Mouse (Mus musculus) brown adipose tissue, adult 24 weeks (tissue): ENCODE measurements around the gene Ttll6. TPM values are rescaled to one million over a fixed set of nuclear protein-coding genes. Genes with fewer than 3 reads are reported as not detected.

Experiments
- H3K27ac ChIP-seq: fragments of 200-500 bp; replicated peaks from 2 replicates; pipeline ENCODE4 v1.5.1; 2012; ENCODE audit warnings: low read depth, mild to moderate bottlenecking, low read length
- H3K4me1 ChIP-seq: fragments of 200-500 bp; 2 replicates; pipeline ENCODE4 v1.6.1; 2012; ENCODE audit warnings: low read length, mixed read lengths; ENCODE audit not compliant: control insufficient read depth, insufficient read depth, insufficient read length
- H3K4me3 ChIP-seq: fragments of 200-500 bp; 2 replicates; pipeline ENCODE4 v1.5.1; 2012; ENCODE audit warnings: low read depth, mild to moderate bottlenecking, low read length, moderate library complexity; ENCODE audit not compliant: insufficient read depth
- polyA plus RNA-seq: library from polyadenylated mRNA; stranded (reverse); fragments of >200 nt; gene quantifications from 2 replicates; pipeline ENCODE4 v1.2.4, GENCODE M21; 2012; ENCODE audit not compliant: missing spikeins, insufficient read depth, insufficient read length

The Ttll6 gene
- polyA plus RNA-seq, 1 experiment: not detected

DNA sequence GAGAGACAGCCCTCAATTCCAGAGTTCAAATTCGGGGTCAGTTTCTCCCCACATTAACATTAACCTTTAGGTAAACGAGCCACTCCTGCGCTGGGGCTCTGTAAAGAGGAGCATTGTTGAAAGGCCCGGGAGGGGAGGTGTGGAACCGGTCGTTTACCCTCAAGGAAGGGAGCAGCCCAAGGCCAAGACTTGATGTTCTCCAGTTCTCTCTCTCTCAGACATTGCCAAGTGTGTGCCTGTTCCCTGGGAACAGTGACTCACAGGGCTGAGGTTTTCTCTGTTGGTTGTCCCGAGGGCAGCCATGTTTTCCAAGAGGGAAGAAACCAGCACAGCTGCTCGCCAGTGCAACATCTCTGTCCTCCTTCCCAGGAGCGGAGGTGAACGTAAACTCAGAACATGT lies 3.0 kb upstream of the Ttll6 start:
- H3K4me3 ChIP-seq: no peak overlapping the region
- H3K27ac ChIP-seq: no peak overlapping the region
- no peaks in the 10 kb centered on the region for H3K4me1 ChIP-seq

DNA sequence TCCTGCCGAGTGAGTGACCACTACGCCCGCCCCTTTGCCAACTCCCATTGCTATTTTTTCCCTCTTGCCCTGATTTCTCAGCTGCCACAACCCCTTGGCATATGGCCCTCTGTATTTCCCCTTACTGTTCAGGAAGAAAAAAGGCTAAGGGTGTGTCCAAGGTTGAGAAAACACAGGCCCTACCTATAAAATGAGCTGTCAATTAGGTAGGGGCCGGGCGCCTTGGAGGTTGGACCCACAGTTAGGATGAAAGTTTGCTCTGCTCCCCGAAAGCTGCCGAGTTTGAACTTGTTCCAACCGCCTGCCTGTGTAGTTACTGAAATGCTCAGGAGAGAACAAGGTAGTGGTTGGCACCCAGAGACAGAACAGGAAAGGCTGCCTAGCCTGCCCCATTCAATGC lies 2.3 kb downstream of the Ttll6 start:
- no peak overlapping the region for H3K4me3 ChIP-seq
- no peaks in the 10 kb centered on the region for H3K4me1 ChIP-seq
- no peak overlapping the region for H3K27ac ChIP-seq

DNA sequence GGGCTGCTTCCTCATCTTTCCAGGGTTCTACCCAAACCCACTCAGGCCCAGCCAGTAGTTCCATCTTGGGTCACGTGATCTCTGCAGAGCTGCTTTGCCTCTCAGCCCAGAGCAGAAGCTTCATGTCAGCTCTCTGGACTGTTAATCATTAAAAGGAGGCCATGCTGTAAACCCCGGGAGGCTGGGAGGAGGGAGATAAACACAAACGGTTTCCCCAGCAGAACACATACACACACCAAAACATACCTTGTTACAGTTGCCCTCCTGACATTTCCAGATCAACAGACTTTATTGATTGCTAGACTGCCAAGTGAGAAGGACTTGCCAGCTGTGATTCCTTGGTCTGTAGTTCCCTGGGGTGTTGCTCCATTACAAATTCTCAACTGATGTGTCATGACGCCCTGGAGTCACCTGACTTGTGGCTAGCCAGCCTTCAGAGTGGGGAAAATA lies 7.2 kb downstream of the Ttll6 start:
- H3K4me1 ChIP-seq: no peaks in the 10 kb centered on the region
- H3K27ac ChIP-seq: no peak overlapping the region
- no peak overlapping the region for H3K4me3 ChIP-seq

DNA sequence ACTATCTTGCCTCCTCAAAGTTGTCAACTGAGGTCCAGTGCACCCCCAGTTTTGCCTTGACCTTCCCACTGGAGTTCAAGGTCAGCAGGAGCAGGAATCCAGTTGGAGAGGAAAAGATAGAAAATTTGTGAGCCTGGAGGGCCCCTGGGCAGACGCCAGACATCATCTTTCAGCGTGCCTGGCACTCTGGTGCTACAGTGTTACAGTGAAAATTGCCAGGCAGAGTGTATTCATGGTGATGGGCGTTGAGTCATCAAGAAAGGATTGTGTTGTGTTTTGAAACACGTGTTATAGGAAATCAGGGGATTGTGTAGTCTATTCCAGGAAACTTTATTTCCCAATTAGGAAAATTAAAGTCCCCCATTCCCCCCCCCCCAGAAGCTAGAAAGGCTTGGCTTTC lies 10.2 kb downstream of the Ttll6 start:
- H3K27ac ChIP-seq: no peak overlapping the region
- H3K4me1 ChIP-seq: no peaks in the 10 kb centered on the region
- no peak overlapping the region for H3K4me3 ChIP-seq

DNA sequence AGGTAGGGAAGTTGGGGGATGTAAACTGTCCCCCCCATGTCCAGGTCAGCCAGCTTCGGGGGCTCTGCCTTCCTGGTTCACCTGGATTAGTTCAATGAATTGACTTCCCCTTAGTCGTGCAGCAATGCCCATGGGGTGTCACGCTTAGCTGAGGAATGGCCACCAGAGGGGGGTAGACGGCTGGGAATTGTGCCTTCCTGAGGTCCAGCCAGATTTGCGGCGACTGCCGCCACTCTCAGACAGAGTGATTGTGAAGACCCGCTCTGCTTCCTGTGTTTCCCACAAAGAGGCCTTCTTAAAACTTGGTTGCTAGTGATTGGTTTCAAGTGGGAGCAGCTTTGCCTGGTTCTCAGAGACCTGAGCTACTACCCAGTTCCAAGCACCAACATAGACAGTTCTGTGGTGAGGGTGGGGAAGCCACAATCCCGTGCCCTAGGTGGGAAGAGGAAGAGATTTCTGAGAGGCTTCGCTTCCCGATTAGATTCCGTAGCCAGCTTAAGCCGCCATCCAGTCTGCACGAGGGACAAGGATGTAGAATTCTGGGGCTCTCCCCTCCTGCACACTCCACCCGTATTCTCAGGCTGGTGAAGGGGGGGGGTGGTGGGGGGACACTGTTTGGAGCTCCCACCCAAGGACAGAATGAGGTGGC lies 12.2 kb downstream of the Ttll6 start:
- Histone ChIP-seq H3K4me3 (no peak overlapping the region), H3K27ac (no peak overlapping the region), H3K4me1 (no peaks in the 10 kb centered on the region)

DNA sequence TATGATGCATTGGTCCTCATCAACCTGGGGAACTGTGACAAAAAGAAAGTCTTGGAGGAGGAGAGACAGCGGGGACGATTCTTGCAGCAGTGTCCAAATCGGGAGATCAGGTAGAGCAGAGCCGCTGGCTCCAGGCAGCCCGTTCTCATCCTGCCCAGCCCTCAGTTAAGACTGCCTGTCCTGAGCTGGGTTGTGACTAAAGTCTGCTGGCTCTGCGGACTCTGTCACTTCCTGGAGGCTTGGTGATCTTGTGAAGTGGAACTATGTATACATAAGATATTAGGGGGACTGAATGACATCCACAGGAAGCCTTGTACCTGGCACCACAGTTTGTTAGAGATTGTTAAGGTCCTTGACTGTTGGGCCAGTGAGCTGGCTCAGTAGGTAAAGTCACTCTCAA lies 13.9 kb downstream of the Ttll6 start:
- Histone ChIP-seq H3K4me1 (no peaks in the 10 kb centered on the region), H3K4me3 (no peak overlapping the region), H3K27ac (no peak overlapping the region)

DNA sequence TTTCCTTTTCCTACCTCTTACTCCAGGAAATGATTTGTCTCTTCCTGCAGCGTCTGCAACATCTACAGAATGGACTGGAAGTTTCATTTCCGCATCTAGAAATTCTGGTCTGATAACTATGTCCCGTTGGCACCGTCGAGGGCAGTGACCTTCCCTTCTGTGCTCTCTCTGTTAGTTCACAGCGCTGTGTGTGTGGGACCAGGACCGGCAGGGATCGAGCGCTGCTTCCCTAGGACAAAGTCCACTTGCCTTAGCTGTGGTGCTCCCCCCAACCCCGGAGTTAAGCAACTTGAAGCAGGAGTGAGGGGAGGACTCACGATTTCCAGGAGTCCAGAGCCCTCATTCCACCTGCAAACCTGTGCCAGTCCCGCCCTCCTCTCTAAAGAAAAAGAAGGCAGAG lies 31.2 kb downstream of the Ttll6 start:
- no peak overlapping the region for H3K27ac ChIP-seq
- no peak overlapping the region for H3K4me3 ChIP-seq
- no peaks in the 10 kb centered on the region for H3K4me1 ChIP-seq

DNA sequence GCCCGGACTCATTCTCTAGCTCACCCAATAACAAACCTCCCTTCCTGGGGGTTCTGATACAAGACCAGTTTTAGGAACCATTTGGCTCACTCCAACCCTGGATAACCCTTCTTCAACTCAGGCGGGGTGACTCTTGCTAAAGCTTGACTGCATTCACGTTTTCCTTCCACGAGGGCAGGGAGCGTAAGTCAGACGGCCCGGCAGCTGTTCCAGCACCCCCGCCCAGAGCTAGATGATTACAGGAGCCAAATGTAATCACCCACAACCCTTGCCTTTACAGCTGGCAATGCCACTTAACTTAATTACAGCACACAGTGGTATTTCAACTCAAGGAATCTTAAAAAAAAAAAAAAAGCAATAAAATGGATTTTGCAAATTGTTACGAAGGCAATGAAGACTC lies 34.5 kb downstream of the Ttll6 start:
- no peaks in the 10 kb centered on the region for H3K4me1 ChIP-seq
- no peak overlapping the region for H3K27ac ChIP-seq
- H3K4me3 ChIP-seq: no peak overlapping the region

DNA sequence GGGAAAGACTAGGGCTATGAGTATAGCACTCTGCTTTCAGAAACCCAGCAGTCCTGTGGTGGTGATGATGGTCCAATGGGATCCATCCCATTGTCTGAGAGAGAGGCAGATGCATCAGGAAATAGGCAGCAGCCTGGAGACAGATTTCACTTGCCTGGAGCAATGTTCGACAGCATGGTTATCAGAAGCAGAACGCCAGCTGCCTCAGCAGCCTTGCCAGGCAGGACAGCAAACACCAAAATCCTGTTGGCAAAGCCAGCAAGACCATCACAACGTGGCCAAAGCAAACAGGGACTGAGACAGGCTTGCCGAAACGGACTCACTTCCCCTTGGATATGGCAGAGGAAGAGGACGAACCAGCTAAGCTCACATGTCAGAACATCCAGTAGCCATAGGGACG lies 35.4 kb downstream of the Ttll6 start:
- Histone ChIP-seq H3K4me3 (no peak overlapping the region), H3K4me1 (no peaks in the 10 kb centered on the region), H3K27ac (no peak overlapping the region)

DNA sequence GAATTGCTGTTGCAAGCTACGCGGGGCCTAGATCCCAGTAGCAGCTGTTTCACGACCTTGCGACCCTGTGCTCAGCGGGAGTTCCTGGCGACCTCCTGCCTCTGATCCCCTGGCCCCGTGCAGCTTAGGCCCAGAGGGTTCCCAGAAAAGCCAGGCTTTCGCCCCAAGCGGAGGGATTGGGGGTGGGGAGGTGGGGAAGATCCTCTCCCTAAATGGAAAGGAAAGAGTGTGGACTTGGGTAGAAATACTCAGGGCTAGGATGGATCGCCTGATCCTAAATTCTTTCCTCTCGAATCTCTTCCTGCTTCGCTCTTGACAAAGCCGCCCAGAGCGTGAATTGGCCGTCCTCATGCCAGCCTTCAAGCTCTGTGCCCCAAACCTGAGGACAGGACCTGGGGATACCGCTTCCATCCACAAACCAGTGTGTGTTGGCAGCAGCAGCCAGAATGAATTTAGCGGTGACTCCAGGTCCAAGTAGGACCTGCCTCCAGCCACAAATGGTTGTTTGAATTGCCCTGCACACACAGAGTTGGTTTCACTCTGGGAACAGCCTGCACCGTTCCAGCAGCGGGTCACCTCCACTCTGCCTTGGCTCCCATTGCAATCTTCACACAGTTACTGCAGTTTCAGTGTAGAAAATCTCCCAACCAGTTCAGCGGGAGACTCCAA lies 37.3 kb downstream of the Ttll6 start:
- Histone ChIP-seq H3K4me3 (no peak overlapping the region), H3K27ac (no peak overlapping the region), H3K4me1 (no peaks in the 10 kb centered on the region)

DNA sequence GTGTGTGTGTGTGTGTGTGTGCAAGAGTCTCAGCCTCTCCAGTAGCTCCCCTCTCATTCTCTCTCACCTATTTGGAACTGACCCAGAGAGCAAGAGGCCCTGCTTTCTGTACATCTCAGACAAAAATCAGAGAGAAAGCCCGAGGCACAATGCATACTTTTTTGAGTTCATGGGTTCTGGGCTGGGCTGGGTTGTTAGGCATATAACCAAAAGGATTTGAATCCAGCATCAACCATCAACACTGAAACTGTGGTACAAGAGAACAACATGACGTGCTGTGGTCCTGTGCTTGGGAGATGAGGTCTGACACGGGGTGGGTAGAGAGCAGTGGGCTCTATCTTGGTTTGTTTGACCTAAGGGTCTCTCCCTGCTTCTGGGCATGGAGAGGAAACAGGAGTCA lies 38.0 kb downstream of the Ttll6 start:
- H3K27ac ChIP-seq: no peak overlapping the region
- no peak overlapping the region for H3K4me3 ChIP-seq
- H3K4me1 ChIP-seq: no peaks in the 10 kb centered on the region

DNA sequence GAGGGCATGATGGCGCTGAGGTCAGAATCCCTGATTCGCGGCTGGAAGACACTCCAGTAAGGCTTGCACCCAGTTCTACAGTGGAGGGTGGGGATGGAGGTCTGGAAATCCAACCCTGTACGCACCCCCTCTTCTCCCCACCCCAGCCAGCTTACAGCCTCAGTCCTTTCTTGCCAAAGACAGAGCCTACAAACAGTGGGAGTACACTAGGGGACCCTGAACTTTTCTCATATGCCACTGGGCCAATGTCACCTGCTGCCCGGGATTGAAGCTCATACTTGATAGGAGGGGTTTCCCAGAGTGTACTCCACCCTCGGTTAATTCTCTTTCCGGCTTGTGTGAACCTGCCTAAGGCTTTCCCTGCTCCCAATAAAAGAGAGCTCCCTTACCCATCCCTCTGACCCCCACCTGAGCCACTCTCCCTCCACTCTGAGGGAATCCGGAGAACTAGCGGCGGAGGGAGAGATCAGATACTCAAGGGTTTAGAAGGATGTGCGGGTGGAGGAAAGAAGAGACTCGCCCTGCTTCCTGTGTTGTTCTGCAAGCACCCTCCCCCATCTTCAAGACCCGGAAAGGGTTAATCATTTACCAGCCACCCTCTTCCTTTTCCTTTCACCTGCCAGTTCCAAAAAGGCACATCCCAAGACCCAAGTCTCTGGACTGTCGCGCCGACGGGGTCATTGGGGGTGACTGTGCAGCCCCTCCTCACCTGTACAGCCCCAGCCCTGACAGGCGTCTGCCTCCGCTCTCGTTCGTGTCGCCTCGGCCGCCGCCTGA lies 39.1 kb downstream of the Ttll6 start:
- H3K4me1 ChIP-seq: no peaks in the 10 kb centered on the region
- H3K4me3 ChIP-seq: no peak overlapping the region
- no peak overlapping the region for H3K27ac ChIP-seq

DNA sequence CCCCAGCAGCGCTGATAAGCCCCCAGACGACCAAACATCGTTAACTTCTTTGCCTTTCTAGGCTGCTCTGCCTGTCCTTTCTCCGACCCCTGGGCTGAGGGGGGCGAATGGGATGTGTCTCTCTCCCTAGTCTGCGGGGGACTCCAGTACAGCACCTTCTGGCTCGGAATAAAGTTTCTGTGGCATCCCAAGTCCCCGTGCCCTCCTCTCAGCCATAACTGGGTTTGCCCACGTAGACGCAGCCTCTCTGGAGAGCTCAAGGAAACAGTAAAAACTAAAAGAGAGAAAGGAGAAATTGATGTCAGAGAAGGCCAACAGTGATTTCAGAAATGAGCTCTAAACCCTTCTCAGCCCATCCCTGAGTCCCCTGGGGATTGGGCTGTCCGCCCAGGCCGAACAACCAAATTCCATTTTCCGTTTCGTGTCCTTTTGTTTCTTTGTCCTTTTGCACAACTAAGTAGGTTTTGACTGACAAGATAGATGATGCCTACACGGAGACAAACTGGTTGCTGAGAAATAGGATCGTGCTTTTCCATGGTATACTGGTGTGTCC lies 39.8 kb downstream of the Ttll6 start:
- Histone ChIP-seq H3K4me1 (no peaks in the 10 kb centered on the region), H3K27ac (no peak overlapping the region), H3K4me3 (no peak overlapping the region)

DNA sequence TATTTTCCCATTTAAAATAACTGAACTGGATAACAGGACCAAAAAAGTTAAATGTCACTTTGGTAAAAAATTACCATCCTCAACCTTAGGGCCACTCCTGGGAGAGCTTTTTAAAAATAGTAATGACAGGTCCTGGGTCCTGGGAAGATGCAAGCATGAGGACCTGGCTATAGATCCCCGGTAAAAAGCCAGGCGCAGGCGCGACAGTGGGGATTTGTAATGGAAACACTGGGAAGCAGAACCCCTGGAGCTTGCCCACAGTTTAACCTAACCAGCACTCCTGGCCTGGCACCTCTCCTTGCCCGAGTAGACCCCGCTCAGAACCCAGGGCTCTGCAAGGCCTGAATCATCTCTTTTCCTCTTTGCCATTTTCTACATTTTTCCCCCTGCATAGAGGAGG lies 41.3 kb downstream of the Ttll6 start:
- H3K4me3 ChIP-seq: no peak overlapping the region
- H3K27ac ChIP-seq: no peak overlapping the region
- H3K4me1 ChIP-seq: no peaks in the 10 kb centered on the region

DNA sequence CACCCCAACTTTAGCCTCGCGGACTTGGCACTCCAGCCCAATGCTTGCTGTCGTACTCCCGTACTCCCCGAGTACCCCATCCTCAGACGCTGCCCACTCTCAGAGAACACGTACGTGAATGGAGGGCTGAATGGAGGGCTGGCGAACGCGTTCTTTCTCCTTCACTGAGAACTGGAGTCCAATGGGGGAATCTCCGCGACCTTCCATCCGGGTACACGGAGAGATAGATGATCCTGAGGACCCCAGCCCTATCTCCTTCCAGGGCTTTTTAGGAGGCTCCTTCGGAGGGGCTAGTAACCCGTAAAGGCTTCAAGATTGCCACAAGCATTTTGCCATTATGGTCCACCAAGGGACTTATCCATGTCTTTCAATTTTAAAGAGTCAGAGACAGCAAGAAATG lies 41.9 kb downstream of the Ttll6 start:
- Histone ChIP-seq H3K27ac (no peak overlapping the region), H3K4me3 (no peak overlapping the region), H3K4me1 (no peaks in the 10 kb centered on the region)
